Comparison of ENCODE assay signal across 14 mouse cellular contexts in genomic region chr14:111778152-111778551, GRCm38 (mm10).
A peak's percentile ranks its signal among the peaks of the same experiment; 100 is the strongest.
DNase-seq lines count a peak whose midpoint lies in the region; ATAC-seq lines count a peak whose summit lies in the region.
"Had no signal": no experiment of that assay in that cellular context is flagged by ENCODE, and none has a peak within 500 bp of the region (broad histone marks: within the 10 kb centered on the region; RNA-seq: fewer than 3 reads in every experiment).

No protein-coding gene starts in this region.

- DNase-seq in frontal cortex, postnatal 36 days (ENCODE audit: low spot score in 2 of 2), result no peak
- peak; percentile 13 for DNase-seq in left cerebral cortex, postnatal 4 days
- no peak for DNase-seq in left cerebral cortex, adult 9 months (ENCODE audit: low spot score in 2 of 2)
- DNase-seq in ES-CJ7 (ENCODE audit: low read depth, low spot score), result peak; percentile 41
- DNase-seq in embryo, embryonic 10 days (ENCODE audit: low spot score), result peak; percentile 20
- no peak for DNase-seq in adrenal gland, postnatal 4 days (ENCODE audit: low spot score in 2 of 2)
- DNase-seq in gastrocnemius, postnatal 25 days, result no peak
- DNase-seq: adrenal gland, postnatal 14 days; cerebellum, adult 8-10 months; kidney, adult 2 months; lung, adult 2 months; thymus, postnatal 14 days had no signal

- intact Hi-C loops in left cerebral cortex, postnatal 4 days (cut with DNase I), result no loop called here

- ATAC-seq in frontal cortex, adult (ENCODE audit: low TSS enrichment), result 0 out of 2 replicates have a peak, but pooled peaks have one; percentile 50
- ATAC-seq: CD4-positive, CD25-positive, alpha-beta regulatory T cell, adult 4 months had no signal

Comparison
In these comparisons a context has a peak if more than half of its experiments do, and no peak if none do; other contexts are left out.
1. DNase-seq: peak in left cerebral cortex, postnatal 4 days (single experiment), ES-CJ7 (single experiment) and embryo, embryonic 10 days (single experiment); none in frontal cortex, postnatal 36 days (0 of 2), left cerebral cortex, adult 9 months (0 of 2), adrenal gland, postnatal 4 days (0 of 2) and gastrocnemius, postnatal 25 days (single experiment).